Mouse (Mus musculus) hindlimb bud, embryonic 11.5 days (tissue): ENCODE results near the gene Iqgap3.
A peak's percentile ranks its signal among the peaks of the same experiment; 100 is the strongest.

Source experiments
- DNase-seq: peaks from one replicate; pipeline ENCODE4 v3.0.0-alpha.2; 2012; ENCODE audit warnings: low read depth, low spot score; ENCODE audit errors: extremely low spot score

The Iqgap3 gene

GRCm38 (mm10) chr3:88081345-88082223 lies at the start of gene Iqgap3:
TSS of gene Iqgap3 (plus strand) at chr3:88081971.
- no peak for DNase-seq

DNA sequence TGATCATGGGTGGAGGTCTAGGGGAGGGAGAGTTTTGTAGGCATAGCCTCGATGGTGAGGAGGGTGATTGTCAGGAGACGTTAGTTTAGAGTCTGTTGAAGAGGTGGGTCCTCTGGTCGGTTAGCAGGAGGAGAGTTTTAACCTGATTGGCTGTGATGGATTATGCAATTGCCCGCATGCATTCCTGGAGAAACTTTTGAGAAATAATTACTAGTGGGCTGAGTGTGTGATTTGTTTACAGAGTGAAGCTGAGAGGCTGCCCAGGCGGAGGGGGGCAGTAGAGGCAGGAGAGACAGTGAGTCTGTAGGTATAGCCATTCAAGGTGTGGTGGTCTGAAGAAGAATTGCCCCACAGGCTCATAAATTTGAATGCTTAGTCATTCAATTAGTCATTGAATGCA lies 48.3 kb upstream of the Iqgap3 start:
- DNase-seq, result no peak

DNA sequence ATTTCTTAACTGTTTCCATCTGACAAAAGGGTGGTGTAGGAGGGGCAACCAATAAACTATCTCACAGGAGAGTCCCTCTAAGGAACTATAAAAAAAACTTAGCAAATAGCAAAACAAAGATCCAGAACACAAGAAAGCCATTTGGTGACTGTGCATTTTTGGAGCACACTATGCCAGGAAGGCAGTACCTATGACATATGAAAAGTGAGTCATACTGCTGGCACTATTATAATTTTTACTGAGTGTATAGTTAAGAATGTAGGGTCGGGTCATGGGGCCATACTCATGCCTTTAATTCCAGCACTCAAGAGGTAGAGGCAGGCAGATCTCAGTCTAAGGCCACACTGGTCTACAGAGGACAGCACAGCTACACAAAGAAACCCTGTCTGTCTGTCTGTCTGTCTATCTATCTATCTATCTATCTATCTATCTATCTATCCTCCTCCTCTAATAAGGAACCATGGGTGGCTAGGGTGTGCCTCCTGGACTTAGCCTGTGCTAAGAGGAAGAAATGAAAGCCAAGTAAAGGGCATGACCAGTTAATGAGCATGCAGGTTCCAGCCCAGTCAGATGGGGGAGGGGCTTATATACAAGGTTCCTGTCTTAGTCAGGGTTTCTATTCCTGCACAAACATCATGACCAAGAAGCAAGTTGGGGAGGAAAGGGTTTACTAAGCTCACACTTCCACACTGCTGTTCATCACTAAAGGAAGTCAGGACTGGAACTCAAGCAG lies 46.0 kb upstream of the Iqgap3 start:
- DNase-seq, result no peak

DNA sequence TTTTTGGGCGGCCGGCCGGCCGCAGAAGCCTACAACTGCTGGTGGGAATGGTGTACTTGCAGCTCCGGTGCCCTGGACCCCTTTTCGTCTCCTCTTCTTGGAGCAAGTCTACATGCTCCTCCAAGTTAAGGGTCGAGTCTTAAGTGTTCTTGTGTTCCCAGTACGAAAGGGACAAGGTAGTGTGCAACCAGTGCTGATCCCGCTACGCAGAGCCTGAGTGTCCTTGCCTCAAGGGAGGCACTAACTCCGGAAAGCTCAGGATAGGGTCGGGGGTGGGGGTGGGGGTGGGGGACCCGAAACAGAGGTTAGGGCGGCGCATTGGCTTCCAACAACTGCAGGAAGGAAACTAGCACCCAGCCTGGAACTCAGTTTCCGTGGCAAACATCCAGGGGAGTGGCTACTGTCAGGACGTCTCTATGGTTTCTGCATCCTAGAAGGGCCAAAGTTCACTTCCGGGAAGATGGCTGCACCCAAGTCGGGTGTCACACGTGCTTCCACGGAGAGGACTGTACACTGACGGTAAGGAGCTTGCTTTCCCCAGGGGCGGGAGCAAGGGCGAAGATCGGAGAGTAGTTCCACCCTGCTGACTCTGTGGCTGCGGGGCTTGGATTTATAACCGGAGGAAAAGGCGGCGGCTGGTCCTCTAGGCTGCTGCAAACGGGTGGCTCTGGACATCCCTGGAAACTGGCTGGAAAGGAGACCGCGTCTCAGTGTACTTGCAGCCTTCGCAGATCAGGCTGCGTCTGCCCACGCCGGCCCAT lies 38.9 kb upstream of the Iqgap3 start, which contains the start of gene Gpatch4:
Gene Gpatch4 (plus strand): TSS at position 448 of the 761 bp plus-strand sequence.
- DNase-seq, result peak; percentile 98

DNA sequence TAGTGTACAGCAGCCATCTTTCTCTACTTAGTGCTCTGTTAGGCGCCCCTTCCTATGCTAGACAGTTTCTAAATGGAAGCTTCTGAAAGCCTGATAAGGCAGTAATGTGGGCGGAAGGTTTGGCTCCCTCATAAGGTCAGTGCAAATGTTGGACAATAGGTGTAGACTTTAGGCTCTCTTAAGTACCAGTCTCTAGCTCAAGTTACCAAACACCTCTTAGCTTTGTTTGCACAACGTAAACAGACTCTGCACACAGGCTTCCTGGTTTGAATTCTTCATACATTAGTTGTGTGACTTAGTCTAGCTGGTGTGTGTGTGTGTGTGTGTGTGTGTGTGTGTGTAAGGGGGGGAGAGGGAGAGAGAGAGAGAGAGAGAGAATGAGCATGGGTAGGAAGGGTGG lies 32.2 kb upstream of the Iqgap3 start:
- DNase-seq, result no peak

DNA sequence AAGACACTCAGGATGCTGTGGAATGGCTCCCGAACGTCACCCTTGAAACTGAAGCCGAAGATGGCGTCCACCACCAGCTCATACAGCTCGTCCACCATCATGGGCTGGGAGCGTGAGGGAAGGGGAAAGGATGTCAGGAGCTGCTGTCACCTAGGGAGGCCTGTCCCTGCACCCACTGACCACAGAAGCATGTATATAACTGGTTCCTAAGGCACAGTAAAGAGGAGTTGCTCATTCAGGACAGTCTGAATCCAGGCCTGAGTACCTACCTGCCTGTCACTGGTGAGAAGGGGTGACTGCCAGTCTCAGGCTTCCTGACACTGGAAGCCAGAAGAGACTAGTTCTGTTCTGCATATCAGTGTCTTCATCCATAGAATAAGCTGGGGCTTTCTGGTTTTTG lies 24.7 kb upstream of the Iqgap3 start:
- DNase-seq, result no peak

DNA sequence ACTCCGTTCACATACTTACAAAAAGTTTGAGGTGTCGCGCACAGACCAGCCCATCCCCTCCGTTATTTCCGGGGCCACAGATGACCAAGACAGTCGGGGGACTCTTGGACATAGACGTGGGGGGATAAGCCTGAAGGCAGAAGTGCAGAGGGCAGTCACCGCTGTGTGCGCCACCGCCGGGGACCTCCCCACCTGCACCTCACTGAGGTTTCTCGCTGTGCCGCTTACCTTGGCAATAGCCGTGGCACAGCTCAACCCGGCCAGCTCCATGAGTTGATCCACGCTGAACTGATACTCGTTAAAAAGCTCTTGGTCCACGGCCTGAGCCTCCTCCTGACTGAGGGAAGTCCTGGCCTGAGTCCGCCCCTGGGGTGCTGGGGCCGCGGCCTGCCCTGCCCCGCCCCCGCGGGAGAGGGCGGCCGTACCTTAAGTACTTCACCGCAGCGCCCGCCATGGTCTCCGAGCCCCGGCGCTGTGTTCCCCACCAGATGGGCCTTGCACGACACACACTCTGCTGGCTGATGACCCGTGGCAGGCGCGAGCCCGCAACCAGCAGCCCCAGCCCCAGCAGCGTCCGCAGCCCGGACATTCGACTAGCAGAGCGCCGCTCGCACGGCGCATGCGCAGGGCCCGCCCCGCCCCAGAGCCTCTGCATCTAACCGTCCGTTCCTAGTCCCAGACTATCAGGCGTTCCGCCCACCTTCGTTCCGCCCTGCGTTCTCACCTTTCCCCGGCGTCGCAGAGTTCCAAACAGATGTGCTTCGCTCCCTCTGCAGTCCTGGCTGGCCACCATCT lies 23.7 kb upstream of the Iqgap3 start, which contains the start of gene Naxe:
Gene Naxe (minus strand): TSS at position 594 of the 795 bp plus-strand sequence.
- peak; percentile 54 for DNase-seq

GRCm38 (mm10) chr3:88068386-88068785 lies 13.4 kb upstream of the Iqgap3 start:
- no peak for DNase-seq

DNA sequence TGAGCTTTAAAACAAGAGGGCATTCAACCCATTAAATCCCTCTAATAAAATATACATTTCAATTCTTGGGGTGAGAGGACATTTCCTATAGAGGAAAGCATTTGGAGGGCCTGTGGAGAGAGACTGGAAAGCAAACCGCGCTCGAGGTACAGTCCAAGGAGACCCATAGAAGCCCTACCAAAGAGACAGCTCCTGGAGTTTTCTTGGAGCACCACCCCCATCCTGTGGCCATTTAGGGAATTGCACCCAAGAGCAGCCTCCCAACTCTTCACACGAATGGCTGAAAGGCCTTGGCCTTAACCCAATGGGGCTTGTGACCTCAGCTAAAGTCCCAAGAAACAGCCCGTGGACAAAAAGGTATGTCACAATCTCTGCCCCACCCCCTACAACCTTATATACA lies 10.0 kb upstream of the Iqgap3 start:
- DNase-seq, result peak; percentile 73

DNA sequence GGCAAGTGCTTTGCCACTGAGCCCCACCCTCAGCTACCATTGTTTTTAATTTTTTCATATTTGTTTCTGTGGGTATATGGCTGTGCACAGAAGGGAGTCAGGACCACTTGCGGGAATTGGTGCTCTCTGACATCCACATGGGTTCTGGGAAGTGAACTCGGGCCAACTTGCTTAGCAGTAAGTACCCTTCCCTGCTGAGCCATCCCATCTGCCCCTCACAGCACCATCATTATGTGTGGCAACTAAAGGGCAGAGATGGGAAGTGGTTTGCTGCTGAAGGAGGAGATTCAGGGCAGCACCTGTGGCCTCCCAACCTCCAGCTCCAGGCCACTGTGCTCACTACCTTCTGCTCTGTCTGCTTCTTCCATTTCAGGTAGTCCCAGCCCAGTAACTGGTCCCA lies 8.1 kb upstream of the Iqgap3 start:
- DNase-seq, result no peak

DNA sequence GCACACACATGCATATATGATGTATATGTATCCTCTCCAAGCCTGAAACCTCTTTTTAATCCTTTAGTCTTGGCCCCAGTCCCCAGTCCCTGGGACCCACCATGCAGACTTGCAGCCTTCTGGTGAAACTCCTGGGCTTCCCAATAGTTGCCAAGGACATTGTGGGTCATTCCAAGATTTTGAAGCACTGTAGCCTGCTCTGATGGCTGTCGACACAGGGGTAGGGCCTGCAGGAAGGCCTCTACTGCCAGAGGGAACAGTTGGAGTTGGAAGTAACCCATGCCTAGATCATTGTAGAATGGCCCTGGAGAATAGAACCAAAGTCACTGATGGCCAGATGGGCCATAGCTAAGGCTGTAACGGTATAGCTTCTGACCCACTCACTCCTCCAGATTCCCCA lies 7.4 kb upstream of the Iqgap3 start:
- DNase-seq, result no peak

DNA sequence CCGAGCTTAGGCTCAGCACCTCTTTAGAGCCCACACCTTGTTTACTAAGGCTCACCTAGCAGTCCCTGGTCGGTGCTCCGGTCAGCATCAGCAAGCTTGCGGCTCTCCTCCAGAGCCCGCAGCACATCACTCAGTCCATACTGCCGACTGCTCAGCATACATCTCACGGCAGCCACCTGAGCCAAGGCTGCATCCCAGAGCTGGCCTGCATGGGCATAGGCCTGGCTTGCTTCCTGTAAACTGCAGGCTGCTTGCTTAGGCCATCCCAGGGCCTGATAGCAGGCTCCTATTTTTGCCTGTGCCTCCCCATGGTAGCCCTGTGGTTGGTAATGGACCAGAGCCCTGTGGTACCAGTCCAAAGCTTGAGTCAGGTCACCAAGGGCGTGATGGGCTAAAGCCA lies 7.0 kb upstream of the Iqgap3 start:
- no peak for DNase-seq

DNA sequence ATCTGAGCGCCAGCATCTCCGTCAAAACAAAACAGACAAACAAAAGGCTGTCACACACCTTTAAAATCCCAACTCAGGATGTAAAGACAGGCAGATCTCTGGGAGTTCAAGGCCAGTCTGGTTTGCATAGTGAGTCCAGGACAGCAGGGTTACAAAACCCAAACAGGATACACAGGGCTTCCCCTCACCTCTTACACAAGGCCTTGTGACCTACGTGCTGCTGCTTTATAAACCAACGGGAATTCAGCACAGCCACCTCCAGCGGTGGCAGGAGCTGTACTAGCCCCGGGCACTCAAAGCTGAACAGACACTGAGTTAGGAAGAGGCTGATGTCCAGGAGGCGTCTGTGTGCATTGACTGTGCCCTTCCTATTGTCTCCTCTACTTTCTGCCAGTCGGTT lies 4.3 kb upstream of the Iqgap3 start:
- DNase-seq, result no peak

- DNase-seq, result no peak
Measured at GRCm38 (mm10) chr3:88078204-88078603, 3.6 kb upstream of the Iqgap3 start, which contains the start of gene Ttc24. TSS of gene Ttc24 (minus strand) at chr3:88078304.

DNA sequence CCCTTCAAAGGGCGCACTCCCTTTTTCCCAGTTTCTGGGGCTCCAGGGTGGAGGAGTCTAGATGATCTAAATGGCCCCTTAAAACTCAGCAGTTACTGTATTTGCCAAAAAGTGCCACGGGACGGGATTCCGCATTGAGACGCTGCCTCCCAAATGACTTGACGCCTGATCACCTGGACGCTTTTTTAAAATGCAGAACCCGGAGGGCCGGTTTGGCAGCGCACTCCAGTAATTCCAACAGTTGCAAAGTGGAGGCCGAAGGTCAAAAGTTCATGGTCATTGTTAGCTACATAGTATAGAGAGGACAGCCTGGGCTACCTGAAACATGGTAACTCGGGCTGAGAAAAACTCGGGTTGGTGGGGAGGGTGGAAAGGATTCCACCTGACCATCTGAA lies 450 bp downstream of the Iqgap3 start:
- no peak for DNase-seq

DNA sequence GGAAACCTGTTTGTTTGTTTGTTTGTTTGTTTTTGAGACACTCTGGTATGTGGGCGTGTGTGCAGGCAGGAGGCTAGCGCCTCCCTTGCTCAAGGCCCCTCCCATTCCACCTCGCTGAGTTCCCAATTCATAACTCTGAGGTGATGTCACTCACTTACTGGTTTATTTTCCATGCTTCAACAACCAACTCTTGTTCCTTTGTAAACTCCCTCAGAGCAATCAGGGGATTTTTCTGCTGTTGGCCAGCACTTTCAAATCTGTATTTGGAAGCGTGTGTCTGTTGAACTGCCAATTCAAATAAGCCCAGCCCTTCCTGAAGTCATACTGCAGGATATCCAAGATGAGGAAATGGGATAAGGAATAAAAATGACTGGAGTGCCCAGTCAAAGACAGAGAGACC lies 892 bp downstream of the Iqgap3 start:
- no peak for DNase-seq

DNA sequence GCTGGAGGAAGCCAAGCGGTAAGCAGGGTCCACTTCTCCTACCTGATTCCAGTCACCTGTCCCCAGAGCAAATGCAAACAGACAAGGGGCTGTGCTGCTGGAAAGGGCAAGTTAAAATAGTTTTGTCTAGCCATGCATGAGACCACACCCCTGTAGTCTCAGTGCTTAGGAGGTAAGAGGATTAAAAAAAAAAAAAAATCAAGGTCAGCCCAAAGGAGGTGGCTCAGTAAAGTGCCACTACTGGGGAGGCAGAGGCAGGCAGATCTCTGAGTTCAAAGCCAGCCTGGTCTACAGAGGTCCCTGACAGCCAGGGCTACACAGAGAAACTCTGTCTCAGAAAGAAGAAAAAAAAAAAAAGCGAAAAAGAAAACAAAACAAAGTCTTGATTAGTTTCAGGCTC lies 2.2 kb downstream of the Iqgap3 start:
- no peak for DNase-seq

GRCm38 (mm10) chr3:88085459-88085858 lies 3.7 kb downstream of the Iqgap3 start:
- DNase-seq, result no peak

- no peak for DNase-seq
Measured at GRCm38 (mm10) chr3:88087688-88088087, 5.9 kb downstream of the Iqgap3 start.

DNA sequence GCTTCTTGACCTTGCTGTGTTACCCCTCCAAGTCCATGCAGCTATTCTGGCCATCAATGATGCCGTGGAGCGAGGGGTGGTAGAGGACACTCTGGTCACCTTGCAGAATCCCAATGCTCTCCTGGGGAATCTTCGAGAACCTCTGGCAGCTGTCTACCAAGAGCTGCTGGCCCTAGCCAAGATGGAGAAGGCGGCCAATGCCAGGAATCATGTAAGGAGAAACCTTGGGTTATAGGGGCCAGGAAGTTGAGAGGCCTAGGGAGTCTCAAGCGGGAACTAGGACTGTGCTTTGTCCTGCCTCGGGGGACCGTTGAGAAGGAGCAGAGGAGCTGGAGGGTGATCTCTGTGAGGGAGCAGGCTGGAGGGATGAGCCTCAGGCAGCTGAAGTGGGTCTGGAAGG lies 8.3 kb downstream of the Iqgap3 start:
- DNase-seq, result no peak

- DNase-seq, result no peak
Measured at GRCm38 (mm10) chr3:88090616-88091015, 8.8 kb downstream of the Iqgap3 start.
